In the genomic region with DNA sequence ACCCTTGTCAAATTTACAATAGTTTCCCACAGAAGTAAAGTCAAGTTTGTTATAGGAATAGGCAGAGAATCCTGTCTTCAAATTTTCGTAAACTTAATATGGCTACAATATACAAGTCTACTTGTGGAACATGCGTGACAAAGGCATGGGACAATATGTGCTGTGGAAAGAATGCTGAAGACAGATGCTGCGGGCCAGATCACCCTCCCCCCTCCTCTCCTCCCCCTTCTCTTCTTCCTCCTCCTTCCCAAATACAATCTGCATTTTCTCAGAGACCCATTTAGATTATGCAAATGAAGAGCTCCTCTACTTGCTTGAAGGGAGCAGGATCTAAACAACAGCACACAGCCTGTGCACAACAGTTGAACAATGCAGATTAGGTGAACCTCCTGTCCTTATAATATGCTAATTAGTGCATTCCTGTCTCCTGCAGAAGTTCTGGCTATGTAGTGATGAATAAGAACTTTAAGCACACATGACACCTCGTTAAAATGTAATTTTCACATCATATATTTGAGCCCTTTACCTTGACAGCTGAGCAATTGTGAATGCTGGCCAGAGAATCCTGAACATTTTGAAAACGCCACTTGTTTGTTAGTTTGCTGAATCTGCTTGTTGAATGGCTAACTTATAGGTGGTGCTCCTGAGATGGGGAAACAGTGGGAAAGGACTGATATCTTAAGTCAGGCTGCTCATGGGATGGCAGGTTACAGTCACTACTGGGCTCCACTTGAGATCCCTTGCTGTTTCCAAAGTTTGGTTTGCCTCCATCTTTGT, we compare ENCODE assay signal across 9 mouse cellular contexts.
A peak's percentile ranks its signal among the peaks of the same experiment; 100 is the strongest.
DNase-seq lines count a peak whose midpoint lies in the region; ATAC-seq and TF ChIP-seq lines count a peak whose summit lies in the region.
"Had no signal": no experiment of that assay in that cellular context is flagged by ENCODE, and none has a peak within 500 bp of the region (broad histone marks: within the 10 kb centered on the region; RNA-seq: fewer than 3 reads in every experiment).

No protein-coding gene starts in this region.

- H3K9me3 ChIP-seq in embryonic facial prominence, embryonic 12.5 days = no peaks in the 10 kb centered on the region
- H3K9me3 ChIP-seq in embryonic facial prominence, embryonic 10.5 days = no peaks in the 10 kb centered on the region
- H3K9me3 ChIP-seq in lung, postnatal 0 days (ENCODE audit: low read length) = no peaks in the 10 kb centered on the region
- no peaks in the 10 kb centered on the region for H3K9me3 ChIP-seq in limb, embryonic 15.5 days

- WGBS in embryonic facial prominence, embryonic 12.5 days = 49% methylated on average over 5 of the region's 5 CpGs
- 47% methylated on average over 5 of the region's 5 CpGs for WGBS in embryonic facial prominence, embryonic 10.5 days
- WGBS in lung, postnatal 0 days = 58% methylated on average over 5 of the region's 5 CpGs
- 49% methylated on average over 5 of the region's 5 CpGs for WGBS in limb, embryonic 15.5 days

- ATAC-seq in embryonic facial prominence, embryonic 12.5 days (ENCODE audit: insufficient number of reproducible peaks, insufficient read depth, low FRiP score, low TSS enrichment) = peak; percentile 52; the same call in 1 of the 2 replicates
- ATAC-seq in lung, postnatal 0 days = no peak
- no peak for ATAC-seq in limb, embryonic 15.5 days (ENCODE audit: insufficient number of reproducible peaks, low FRiP score, low TSS enrichment, low read depth)

- H3K4me2 ChIP-seq in embryonic facial prominence, embryonic 12.5 days (replicated peaks) = no peak overlapping the region
- peak overlapping the region; percentile 23 for H3K4me2 ChIP-seq in lung, postnatal 0 days (replicated peaks; ENCODE audit: low read depth, low read length)
- H3K4me2 ChIP-seq in limb, embryonic 15.5 days = no peak overlapping the region

- TF ChIP-seq CTCF in lung, postnatal 0 days (IDR thresholded peaks at IDR 0.05) = no peak

- H3K4me1 ChIP-seq in embryonic facial prominence, embryonic 12.5 days = peaks cover 14% of the 10 kb centered on the region
- peaks cover 18% of the 10 kb centered on the region for H3K4me1 ChIP-seq in embryonic facial prominence, embryonic 10.5 days
- H3K4me1 ChIP-seq in lung, postnatal 0 days (ENCODE audit: insufficient read depth, low read depth, low read length) = no peaks in the 10 kb centered on the region; the same call in 1 of the 2 replicates
- H3K4me1 ChIP-seq in limb, embryonic 15.5 days = 0 out of 2 replicates have a peak, but pooled peaks cover 4% of the 10 kb centered on the region

- H3K9ac ChIP-seq in embryonic facial prominence, embryonic 12.5 days = no peak overlapping the region
- H3K9ac ChIP-seq in lung, postnatal 0 days (replicated peaks; ENCODE audit: low read depth) = no peak overlapping the region
- H3K9ac ChIP-seq in limb, embryonic 15.5 days = no peak overlapping the region

- H3K27ac ChIP-seq in embryonic facial prominence, embryonic 12.5 days = no peak overlapping the region
- H3K27ac ChIP-seq in embryonic facial prominence, embryonic 10.5 days (replicated peaks) = no peak overlapping the region
- H3K27ac ChIP-seq in lung, postnatal 0 days (ENCODE audit: low read length) = no peak overlapping the region; the same call in 1 of the 2 replicates
- H3K27ac ChIP-seq in limb, embryonic 15.5 days = peak overlapping the region; percentile 69

- DNase-seq in embryonic facial prominence, embryonic 10.5 days (ENCODE audit: low spot score) = no peak
- no peak for DNase-seq in lung, postnatal 0 days (ENCODE audit: low spot score)
- DNase-seq in lung, postnatal 25 days (ENCODE audit: low spot score) = no peak
- peak; percentile 67 for DNase-seq in retina, postnatal 1 day
- DNase-seq in ovary, postnatal 10 days (ENCODE audit: low spot score) = no peak
- no peak for DNase-seq in right cerebral cortex, postnatal 10 days (ENCODE audit: low spot score in 2 of 2)

- H3K4me3 ChIP-seq in embryonic facial prominence, embryonic 12.5 days = no peak overlapping the region
- no peak overlapping the region for H3K4me3 ChIP-seq in embryonic facial prominence, embryonic 10.5 days
- H3K4me3 ChIP-seq in lung, postnatal 0 days (ENCODE audit: low read depth, low read length) = no peak overlapping the region
- no peak overlapping the region for H3K4me3 ChIP-seq in limb, embryonic 15.5 days
- H3K4me3 ChIP-seq: erythroblast, embryonic 14.5 days had no signal

- no peaks in the 10 kb centered on the region for H3K27me3 ChIP-seq in embryonic facial prominence, embryonic 12.5 days
- no peaks in the 10 kb centered on the region for H3K27me3 ChIP-seq in embryonic facial prominence, embryonic 10.5 days (replicated peaks; ENCODE audit: low read depth, poor library complexity, severe bottlenecking)
- no peaks in the 10 kb centered on the region for H3K27me3 ChIP-seq in lung, postnatal 0 days (replicated peaks; ENCODE audit: insufficient read depth, low read length)
- H3K27me3 ChIP-seq in limb, embryonic 15.5 days = no peaks in the 10 kb centered on the region

- no peaks in the 10 kb centered on the region for H3K36me3 ChIP-seq in embryonic facial prominence, embryonic 12.5 days
- H3K36me3 ChIP-seq in embryonic facial prominence, embryonic 10.5 days (replicated peaks) = no peaks in the 10 kb centered on the region
- H3K36me3 ChIP-seq in lung, postnatal 0 days (ENCODE audit: insufficient read depth, low read length) = no peaks in the 10 kb centered on the region
- no peaks in the 10 kb centered on the region for H3K36me3 ChIP-seq in limb, embryonic 15.5 days

- no peak for TF ChIP-seq EP300 in lung, postnatal 0 days (IDR thresholded peaks at IDR 0.05)
